Mouse (Mus musculus): ENCODE results near the gene Arhgef12. TPM values are rescaled to one million over a fixed set of nuclear protein-coding genes. Genes with fewer than 3 reads are reported as not detected.
A peak's percentile ranks its signal among the peaks of the same experiment; 100 is the strongest.

The Arhgef12 gene
- polyA plus RNA-seq, 1 experiment from 2014 or later: 6.6 TPM

GRCm38 (mm10) chr9:43103675-43104299 is 3.3 kb downstream of the Arhgef12 start:
- no peaks in the 10 kb centered on the region for H3K9me3 ChIP-seq (ENCODE audit: control insufficient read depth, low read length)
- no peak for DNase-seq (ENCODE audit: low spot score)
- TF ChIP-seq EP300 (optimal IDR thresholded peaks at IDR 0.05): no peak
- TF ChIP-seq CTCF (IDR thresholded peaks at IDR 0.05; ENCODE audit: low read depth): no peak
- H3K4me3 ChIP-seq (ENCODE audit: low read depth, low read length): peak overlapping the region; percentile 95
- H3K4me2 ChIP-seq (replicated peaks; ENCODE audit: low read depth): peak overlapping the region; percentile 78
- peak overlapping the region; percentile 45 for H3K9ac ChIP-seq (ENCODE audit: low read length)
- no peaks in the 10 kb centered on the region for H3K36me3 ChIP-seq (ENCODE audit: control insufficient read depth, insufficient read depth, low read length)
- WGBS: 4% methylated on average over 4 of the region's 4 CpGs
- H3K27ac ChIP-seq (replicated peaks): no peak overlapping the region
- H3K27me3 ChIP-seq (ENCODE audit: control insufficient read depth, insufficient read depth, low read length): no peaks in the 10 kb centered on the region
- no peaks in the 10 kb centered on the region; the same call in 1 of the 2 replicates for H3K4me1 ChIP-seq (replicated peaks; ENCODE audit: control insufficient read depth, insufficient read depth)
- no peak for ATAC-seq (ENCODE audit: low FRiP score, low TSS enrichment)

GRCm38 (mm10) chr9:43102931-43103330 is 4.1 kb downstream of the Arhgef12 start:
- H3K9ac ChIP-seq (ENCODE audit: low read length): peak overlapping the region; percentile 18
- ATAC-seq (ENCODE audit: low FRiP score, low TSS enrichment) (no peak), DNase-seq (ENCODE audit: low spot score) (no peak)
- H3K27me3 ChIP-seq (ENCODE audit: control insufficient read depth, insufficient read depth, low read length): no peaks in the 10 kb centered on the region
- H3K36me3 ChIP-seq (ENCODE audit: control insufficient read depth, insufficient read depth, low read length): no peaks in the 10 kb centered on the region
- 65% methylated on average over 2 of the region's 2 CpGs for WGBS
- H3K4me2 ChIP-seq (replicated peaks; ENCODE audit: low read depth): peak overlapping the region; percentile 78
- TF ChIP-seq CTCF (IDR thresholded peaks at IDR 0.05; ENCODE audit: low read depth): no peak
- TF ChIP-seq EP300 (optimal IDR thresholded peaks at IDR 0.05): no peak
- no peak overlapping the region; the same call in 1 of the 2 replicates for H3K27ac ChIP-seq (replicated peaks)
- peak overlapping the region; percentile 95 for H3K4me3 ChIP-seq (ENCODE audit: low read depth, low read length)
- H3K4me1 ChIP-seq (replicated peaks; ENCODE audit: control insufficient read depth, insufficient read depth): no peaks in the 10 kb centered on the region; the same call in 1 of the 2 replicates
- H3K9me3 ChIP-seq (ENCODE audit: control insufficient read depth, low read length): no peaks in the 10 kb centered on the region

DNA sequence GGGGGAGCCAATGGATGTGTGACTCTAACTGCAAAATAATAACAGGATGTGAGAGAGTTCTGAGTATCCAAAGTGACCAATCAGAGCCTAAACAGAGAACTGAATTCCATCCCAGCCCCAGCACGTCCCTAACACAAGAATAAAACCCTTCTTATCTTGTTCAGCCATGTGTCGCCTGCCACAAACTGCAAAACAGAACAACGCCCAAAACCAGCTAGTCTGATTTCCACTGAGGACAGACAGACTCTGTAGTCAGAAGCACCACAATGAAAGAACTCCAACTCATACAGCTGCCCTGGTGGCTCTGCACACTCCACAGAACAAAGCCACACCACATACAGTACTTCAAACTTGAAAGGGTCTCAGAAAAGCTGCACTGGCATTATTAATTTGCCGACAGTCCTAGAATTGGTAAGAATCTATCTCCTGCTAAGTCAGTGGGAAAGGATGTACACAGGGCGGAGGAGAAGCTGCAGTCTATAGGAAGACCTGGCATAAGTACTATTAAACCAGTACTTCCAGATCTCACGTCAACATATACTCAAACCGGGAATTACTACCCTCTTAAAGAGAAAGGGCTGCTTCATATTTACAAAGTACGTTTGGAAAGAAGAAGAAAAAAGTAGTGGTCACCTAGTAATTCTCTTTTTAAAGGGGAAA is 5.0 kb downstream of the Arhgef12 start:
- H3K9me3 ChIP-seq (ENCODE audit: control insufficient read depth, low read length): no peaks in the 10 kb centered on the region
- no peak overlapping the region for H3K9ac ChIP-seq (ENCODE audit: low read length)
- H3K36me3 ChIP-seq (ENCODE audit: control insufficient read depth, insufficient read depth, low read length): no peaks in the 10 kb centered on the region
- no peak for ATAC-seq (ENCODE audit: low FRiP score, low TSS enrichment)
- no peaks in the 10 kb centered on the region; the same call in 1 of the 2 replicates for H3K4me1 ChIP-seq (replicated peaks; ENCODE audit: control insufficient read depth, insufficient read depth)
- H3K4me2 ChIP-seq (replicated peaks; ENCODE audit: low read depth): peak overlapping the region; percentile 18
- H3K27me3 ChIP-seq (ENCODE audit: control insufficient read depth, insufficient read depth, low read length): no peaks in the 10 kb centered on the region
- peak overlapping the region; percentile 9; the same call in 1 of the 2 replicates for H3K27ac ChIP-seq (replicated peaks)
- no peak for DNase-seq (ENCODE audit: low spot score)
- WGBS: 45% methylated on average over 8 of the region's 8 CpGs
- TF ChIP-seq CTCF (IDR thresholded peaks at IDR 0.05; ENCODE audit: low read depth): no peak
- no peak for TF ChIP-seq EP300 (optimal IDR thresholded peaks at IDR 0.05)
- H3K4me3 ChIP-seq (ENCODE audit: low read depth, low read length): peak overlapping the region; percentile 15; the same call in 1 of the 2 replicates

- Histone ChIP-seq H3K27me3 (ENCODE audit: control insufficient read depth, insufficient read depth, low read length) (no peaks in the 10 kb centered on the region), H3K4me3 (ENCODE audit: low read depth, low read length) (no peak overlapping the region), H3K9me3 (ENCODE audit: control insufficient read depth, low read length) (no peaks in the 10 kb centered on the region), H3K4me2 (replicated peaks; ENCODE audit: low read depth) (no peak overlapping the region), H3K9ac (ENCODE audit: low read length) (no peak overlapping the region), H3K27ac (replicated peaks) (no peak overlapping the region), H3K36me3 (ENCODE audit: control insufficient read depth, insufficient read depth, low read length) (no peaks in the 10 kb centered on the region), H3K4me1 (replicated peaks; ENCODE audit: control insufficient read depth, insufficient read depth) (no peaks in the 10 kb centered on the region; the same call in none of the 2 replicates)
- DNase-seq (ENCODE audit: low spot score) (no peak), ATAC-seq (ENCODE audit: low FRiP score, low TSS enrichment) (no peak)
- 36% methylated on average over 4 of the region's 4 CpGs for WGBS
- TF ChIP-seq CTCF (IDR thresholded peaks at IDR 0.05; ENCODE audit: low read depth) (no peak), EP300 (optimal IDR thresholded peaks at IDR 0.05) (no peak)
Measured at GRCm38 (mm10) chr9:43098922-43099321, 8.1 kb downstream of the Arhgef12 start.

DNA sequence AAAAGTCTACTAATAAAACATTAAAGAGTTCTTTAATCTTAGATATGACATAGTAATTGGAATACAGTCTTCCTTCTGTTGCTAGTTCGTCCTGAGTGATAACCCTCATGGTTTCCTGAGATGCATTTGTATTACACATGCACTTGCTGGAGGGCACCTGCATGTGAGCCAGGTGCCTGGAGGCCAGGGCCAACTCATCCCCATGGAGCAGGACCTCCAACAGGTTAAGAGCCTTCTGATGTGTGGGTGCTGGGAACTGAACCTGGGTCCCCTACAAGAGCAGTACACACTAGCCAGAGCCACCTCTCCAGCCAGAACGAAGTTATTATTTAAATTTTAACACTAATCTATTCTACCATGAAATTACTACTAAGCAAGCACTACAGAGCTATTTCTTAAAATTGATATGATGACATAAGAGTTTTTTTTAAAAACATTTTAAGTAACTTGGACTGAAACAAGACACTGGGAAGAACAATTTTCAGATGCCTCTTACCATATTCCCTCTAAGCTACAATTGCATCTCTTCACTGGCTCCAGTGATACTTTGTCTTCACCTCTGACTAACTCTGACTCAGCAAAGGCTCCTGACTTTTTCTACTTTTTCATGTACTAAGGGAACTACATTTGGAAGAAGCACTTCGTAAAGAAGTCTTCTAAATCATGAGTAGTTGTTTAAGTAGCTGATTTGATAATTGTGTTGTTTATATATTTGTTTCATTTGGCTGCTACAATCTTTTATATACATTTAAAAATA is 9.1 kb downstream of the Arhgef12 start:
- H3K4me3 ChIP-seq (ENCODE audit: low read depth, low read length): no peak overlapping the region
- no peak for ATAC-seq (ENCODE audit: low FRiP score, low TSS enrichment)

More for the DNA sequence above, 9.1 kb downstream of the Arhgef12 start:
- TF ChIP-seq CTCF (IDR thresholded peaks at IDR 0.05; ENCODE audit: low read depth) (no peak), EP300 (optimal IDR thresholded peaks at IDR 0.05) (no peak)
- Histone ChIP-seq H3K36me3 (ENCODE audit: control insufficient read depth, insufficient read depth, low read length) (no peaks in the 10 kb centered on the region), H3K9me3 (ENCODE audit: control insufficient read depth, low read length) (no peaks in the 10 kb centered on the region), H3K9ac (ENCODE audit: low read length) (no peak overlapping the region), H3K27me3 (ENCODE audit: control insufficient read depth, insufficient read depth, low read length) (no peaks in the 10 kb centered on the region), H3K4me2 (replicated peaks; ENCODE audit: low read depth) (no peak overlapping the region), H3K27ac (replicated peaks) (no peak overlapping the region), H3K4me1 (replicated peaks; ENCODE audit: control insufficient read depth, insufficient read depth) (no peaks in the 10 kb centered on the region; the same call in none of the 2 replicates)
- 76% methylated on average over 3 of the region's 3 CpGs for WGBS
- no peak for DNase-seq (ENCODE audit: low spot score)
